Mouse (Mus musculus): ENCODE results near the gene S100a9.

DNA sequence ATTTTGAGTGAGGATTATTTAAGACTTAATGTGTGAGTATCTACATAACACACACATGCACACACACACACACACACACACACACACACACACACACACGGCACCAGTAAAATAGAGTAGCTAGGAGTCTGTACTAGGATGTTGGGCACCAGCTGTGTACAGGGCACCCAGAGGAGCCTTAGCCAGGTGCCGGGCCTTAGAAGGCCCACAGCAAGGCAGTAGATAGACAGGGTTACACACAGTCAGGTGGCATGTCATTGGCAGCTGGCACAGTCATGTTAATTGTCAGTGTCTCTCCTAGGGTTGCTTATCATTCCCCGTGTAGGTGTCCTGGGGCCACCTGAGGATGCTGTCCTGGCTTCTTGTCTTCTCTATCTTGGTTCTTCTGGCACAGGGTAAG lies 31.1 kb upstream of the S100a9 start, which contains the start of gene Pglyrp4:
- TF ChIP-seq CTCF (IDR thresholded peaks at IDR 0.05; ENCODE audit: insufficient read depth, low read depth, low read length) (no peak), POLR2A (IDR thresholded peaks at IDR 0.05; ENCODE audit: insufficient read depth, low read depth, low read length) (no peak)

All from olfactory bulb, adult 2 months (tissue).